Mouse (Mus musculus) hindbrain, embryonic 12.5 days (tissue): ENCODE measurements around the gene Rtn4rl2. TPM values are rescaled to one million over a fixed set of nuclear protein-coding genes. Genes with fewer than 3 reads are reported as not detected.
A peak's percentile ranks its signal among the peaks of the same experiment; 100 is the strongest.

Experiments used
- ATAC-seq: fragments of 200-750 bp; cut with Nextera tagmentation; 2 replicates; pipeline ENCODE4 v1.8.0; 2017; ENCODE audit warnings: moderate TSS enrichment; ENCODE audit not compliant: low FRiP score
- H3K27ac ChIP-seq: fragments of 300-500 bp; sonication (generic); 2 replicates; pipeline ENCODE4 v1.5.1; 2016; ENCODE audit warnings: mild to moderate bottlenecking
- H3K27me3 ChIP-seq: fragments of 300-500 bp; sonication (generic); 2 replicates; pipeline ENCODE4 v1.6.1; 2016; ENCODE audit warnings: mild to moderate bottlenecking
- H3K36me3 ChIP-seq: fragments of 300-500 bp; sonication (generic); 2 replicates; pipeline ENCODE4 v1.6.1; 2016; ENCODE audit warnings: mild to moderate bottlenecking
- H3K4me1 ChIP-seq: fragments of 300-500 bp; sonication (generic); 2 replicates; pipeline ENCODE4 v1.6.1; 2016
- H3K4me2 ChIP-seq: fragments of 300-500 bp; sonication (generic); replicated peaks from 2 replicates; pipeline ENCODE4 v1.6.1; 2016; ENCODE audit warnings: mild to moderate bottlenecking
- H3K4me3 ChIP-seq: fragments of 300-500 bp; sonication (generic); 2 replicates; pipeline ENCODE4 v1.5.1; 2016; ENCODE audit warnings: mild to moderate bottlenecking
- H3K9ac ChIP-seq: fragments of 300-500 bp; sonication (generic); 2 replicates; pipeline ENCODE4 v1.6.1; 2016; ENCODE audit warnings: mild to moderate bottlenecking, moderate library complexity
- H3K9me3 ChIP-seq: fragments of 300-500 bp; sonication (generic); replicated peaks from 2 replicates; pipeline ENCODE4 v1.6.1; 2016; ENCODE audit warnings: mild to moderate bottlenecking
- WGBS: fragments of 180-500 bp; shearing (Covaris S2); methylation state at CpG from one replicate; pipeline ENCODE4 v1.1.7; 2016; 5-methylcytosine and 5-hydroxymethylcytosine counted together
- polyA plus RNA-seq: library from polyadenylated mRNA; unstranded; fragments of >200 nt; fragmentation: Nextera tagmentation; extraction: Ambion mirVana; gene quantifications from 2 replicates; pipeline ENCODE4 v1.2.1, GENCODE M21; 2016

The Rtn4rl2 gene
- polyA plus RNA-seq, 1 experiment from 2014 or later, result 5.2 TPM

DNA sequence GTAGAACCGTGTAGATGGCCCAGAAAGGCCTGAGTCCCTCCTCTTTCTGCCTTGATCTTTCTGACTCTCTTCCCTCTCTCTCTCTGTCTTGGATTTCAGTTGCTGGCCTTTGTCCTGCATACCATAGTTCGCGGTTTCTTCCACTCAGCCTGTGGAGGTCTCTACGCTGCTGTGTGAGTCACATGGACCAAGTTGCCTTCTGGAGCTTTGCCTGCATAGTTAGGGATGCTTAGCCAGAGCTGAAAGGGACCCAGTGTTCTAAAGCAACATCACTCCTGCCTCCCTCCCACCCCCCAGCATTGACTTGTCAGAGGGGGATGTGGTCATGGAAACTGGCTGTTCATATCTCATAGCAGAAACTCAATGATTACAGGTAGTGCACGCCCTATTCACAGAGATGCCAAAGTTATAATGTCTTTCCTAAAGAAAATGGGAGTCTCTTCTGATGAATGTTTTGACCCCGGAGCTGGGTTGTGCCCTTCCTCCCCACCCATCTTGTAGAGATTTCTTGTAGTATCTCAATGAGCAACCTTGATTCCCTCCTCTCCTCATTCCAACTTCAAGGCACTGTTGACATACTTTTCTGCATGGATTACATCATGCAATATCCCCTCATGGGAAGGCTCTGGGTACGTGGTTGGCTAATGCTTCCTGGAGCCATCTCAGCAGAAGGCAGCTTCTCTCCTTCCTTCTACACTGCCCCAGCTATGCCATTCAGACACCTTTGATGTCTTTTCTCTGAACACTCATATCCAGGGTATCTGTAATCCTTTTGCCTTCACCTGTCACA is 26.3 kb downstream of the Rtn4rl2 start:
- ATAC-seq, result no peak
- Histone ChIP-seq H3K9me3 (no peaks in the 10 kb centered on the region), H3K27ac (no peak overlapping the region), H3K4me3 (no peak overlapping the region), H3K9ac (no peak overlapping the region), H3K36me3 (0 out of 2 replicates have a peak, but pooled peaks cover 10% of the 10 kb centered on the region), H3K27me3 (no peaks in the 10 kb centered on the region), H3K4me1 (no peaks in the 10 kb centered on the region), H3K4me2 (no peak overlapping the region)
- WGBS, result 92% methylated on average over 7 of the region's 7 CpGs

- Histone ChIP-seq H3K4me2 (no peak overlapping the region), H3K27ac (no peak overlapping the region), H3K9me3 (no peaks in the 10 kb centered on the region), H3K27me3 (no peaks in the 10 kb centered on the region), H3K9ac (no peak overlapping the region), H3K4me3 (no peak overlapping the region), H3K4me1 (no peaks in the 10 kb centered on the region), H3K36me3 (0 out of 2 replicates have a peak, but pooled peaks cover 10% of the 10 kb centered on the region)
- ATAC-seq, result no peak
- WGBS, result 100% methylated on average over 1 of the region's 1 CpGs
Observed at GRCm38 (mm10) chr2:84858551-84858950, 28.0 kb downstream of the Rtn4rl2 start.

DNA sequence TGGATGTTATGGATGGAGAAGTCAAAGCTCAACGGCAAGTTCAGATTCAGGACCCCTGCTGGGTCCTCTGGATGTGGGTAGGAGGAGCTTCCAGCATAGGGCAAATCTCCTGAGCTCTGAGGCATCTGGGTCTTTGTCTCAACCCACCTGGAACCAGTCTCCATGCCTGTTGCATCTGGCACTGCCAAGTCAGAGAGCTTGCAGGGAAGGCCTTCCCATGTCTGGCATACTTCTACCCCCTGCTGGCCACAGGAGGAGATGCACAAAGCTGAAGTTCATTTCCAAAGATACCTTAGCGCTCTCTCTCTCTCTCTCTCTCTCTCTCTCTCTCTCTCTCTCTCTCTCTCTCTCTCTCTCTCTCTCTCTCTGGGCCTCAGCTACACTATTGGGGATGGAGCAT is 30.8 kb downstream of the Rtn4rl2 start:
- H3K27ac ChIP-seq, result no peak overlapping the region
- H3K9ac ChIP-seq, result no peak overlapping the region
- H3K36me3 ChIP-seq, result 0 out of 2 replicates have a peak, but pooled peaks cover 10% of the 10 kb centered on the region
- peak; percentile 59; the same call in 1 of the 2 replicates for ATAC-seq
- no peak overlapping the region for H3K4me2 ChIP-seq
- no peaks in the 10 kb centered on the region for H3K27me3 ChIP-seq
- H3K9me3 ChIP-seq, result no peaks in the 10 kb centered on the region
- no peak overlapping the region for H3K4me3 ChIP-seq
- WGBS, result 51% methylated on average over 2 of the region's 2 CpGs
- H3K4me1 ChIP-seq, result peaks cover 5% of the 10 kb centered on the region

DNA sequence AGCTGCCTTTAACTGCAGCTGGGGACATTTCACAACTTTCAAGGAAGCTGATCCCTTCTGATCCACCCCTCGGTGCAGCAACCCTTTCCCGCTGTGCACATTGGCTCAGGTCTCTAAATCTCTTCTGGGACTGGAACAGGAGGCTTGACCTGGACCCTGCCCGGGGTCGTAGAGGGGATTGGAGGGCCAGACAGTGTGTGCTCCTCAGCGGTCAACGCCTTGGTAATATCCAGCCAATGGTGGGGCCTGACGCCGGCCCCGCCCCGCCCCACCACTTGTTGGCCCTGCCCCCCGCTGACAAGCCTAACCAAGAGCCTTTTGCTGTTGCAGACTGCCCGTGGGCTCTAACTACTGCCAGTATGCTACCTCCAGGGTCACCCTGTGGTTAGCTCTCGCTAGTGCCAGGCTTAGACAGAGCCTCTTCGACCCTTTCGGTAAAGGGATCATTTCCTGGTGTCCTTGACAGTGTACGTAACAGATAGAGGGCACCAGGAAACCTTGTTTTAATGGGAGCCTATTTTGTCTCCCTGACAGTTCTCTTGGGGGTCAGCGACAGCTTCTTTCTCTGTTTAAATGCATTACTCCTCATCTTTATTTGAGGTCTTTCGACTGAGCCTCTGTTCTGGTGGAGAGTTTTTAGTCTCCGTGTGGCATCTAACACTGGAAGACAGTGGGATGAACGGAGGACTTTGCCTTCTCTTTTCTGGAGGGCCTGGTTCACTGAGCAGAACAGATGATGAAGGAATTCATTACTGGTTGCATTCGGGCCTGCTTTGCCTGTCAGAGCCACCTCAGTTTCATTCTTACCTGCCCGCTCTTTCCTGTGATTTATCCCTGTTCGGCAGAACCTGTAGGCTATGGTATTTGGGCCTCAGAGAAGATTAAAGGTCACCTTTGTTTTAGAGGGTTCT is 35.1 kb downstream of the Rtn4rl2 start:
- no peak for ATAC-seq
- Histone ChIP-seq H3K4me3 (no peak overlapping the region), H3K4me1 (peaks cover 9% of the 10 kb centered on the region), H3K27me3 (no peaks in the 10 kb centered on the region), H3K36me3 (no peaks in the 10 kb centered on the region), H3K4me2 (peak overlapping the region; percentile 30), H3K9me3 (no peaks in the 10 kb centered on the region), H3K27ac (no peak overlapping the region), H3K9ac (no peak overlapping the region)
- WGBS, result 34% methylated on average over 23 of the region's 23 CpGs

DNA sequence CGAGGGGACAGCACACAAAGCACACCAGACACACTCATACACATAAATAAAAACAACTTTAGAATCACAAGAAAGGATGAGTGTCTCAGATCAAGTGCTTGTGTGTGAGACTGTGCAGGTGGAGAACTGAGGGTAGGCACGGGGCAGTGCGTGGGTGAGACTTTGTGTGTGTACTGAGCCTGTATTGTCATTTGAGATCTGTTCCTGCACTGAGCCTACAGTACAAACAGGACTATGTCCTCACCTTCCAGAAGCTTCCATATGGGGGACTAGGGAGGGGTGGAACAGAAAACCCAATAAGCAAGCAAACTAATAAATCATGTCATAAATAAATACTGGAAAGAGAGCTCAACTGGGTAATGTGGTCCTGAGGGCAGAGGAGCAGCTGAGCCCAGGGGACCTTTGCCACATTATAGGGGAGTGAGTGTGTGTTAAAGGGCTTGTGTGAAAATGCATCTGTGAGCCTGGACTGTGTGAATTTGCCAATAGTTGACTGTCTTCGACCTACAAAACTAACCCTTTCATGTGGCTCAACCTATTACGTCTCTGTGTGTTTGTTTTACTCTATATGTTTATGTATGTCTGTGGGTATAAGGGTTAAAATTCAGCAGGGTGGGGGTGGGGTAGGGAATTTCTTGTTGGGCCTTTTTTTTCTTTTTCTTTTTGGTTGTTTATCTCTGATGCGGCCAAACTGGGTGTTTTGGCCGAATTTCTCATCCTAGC is 35.9 kb downstream of the Rtn4rl2 start:
- no peaks in the 10 kb centered on the region for H3K36me3 ChIP-seq
- WGBS, result 60% methylated on average over 7 of the region's 7 CpGs
- no peaks in the 10 kb centered on the region for H3K9me3 ChIP-seq
- H3K27ac ChIP-seq, result no peak overlapping the region
- H3K4me3 ChIP-seq, result no peak overlapping the region
- H3K27me3 ChIP-seq, result no peaks in the 10 kb centered on the region
- ATAC-seq, result no peak
- H3K9ac ChIP-seq, result no peak overlapping the region
- peaks cover 9% of the 10 kb centered on the region for H3K4me1 ChIP-seq
- peak overlapping the region; percentile 30; the same call in 1 of the 2 replicates for H3K4me2 ChIP-seq

DNA sequence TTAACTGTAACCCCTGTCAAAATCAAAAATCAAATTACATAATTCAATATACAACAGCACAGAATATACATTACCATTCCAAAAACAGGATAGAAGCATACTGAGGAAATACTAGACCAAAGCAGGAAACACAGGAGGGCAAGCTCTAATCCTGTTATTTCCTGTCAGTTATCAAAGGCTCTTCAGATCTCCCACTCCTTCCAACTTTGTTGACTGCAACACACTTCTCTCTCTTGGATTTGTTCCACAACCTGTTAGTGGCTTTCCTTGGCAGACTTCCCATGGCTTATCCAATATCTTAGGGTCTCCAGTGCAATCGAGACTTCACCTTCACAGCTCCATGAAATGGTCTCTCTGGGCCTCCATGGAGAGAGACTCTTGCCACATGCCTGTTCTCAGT is 41.3 kb downstream of the Rtn4rl2 start:
- Histone ChIP-seq H3K9me3 (no peaks in the 10 kb centered on the region), H3K9ac (no peak overlapping the region), H3K4me3 (no peak overlapping the region), H3K4me2 (no peak overlapping the region), H3K4me1 (peaks cover 17% of the 10 kb centered on the region), H3K36me3 (no peaks in the 10 kb centered on the region), H3K27ac (no peak overlapping the region), H3K27me3 (peaks cover 10% of the 10 kb centered on the region; the same call in 1 of the 2 replicates)
- ATAC-seq, result no peak
- WGBS, result 97% methylated on average over 1 of the region's 1 CpGs

DNA sequence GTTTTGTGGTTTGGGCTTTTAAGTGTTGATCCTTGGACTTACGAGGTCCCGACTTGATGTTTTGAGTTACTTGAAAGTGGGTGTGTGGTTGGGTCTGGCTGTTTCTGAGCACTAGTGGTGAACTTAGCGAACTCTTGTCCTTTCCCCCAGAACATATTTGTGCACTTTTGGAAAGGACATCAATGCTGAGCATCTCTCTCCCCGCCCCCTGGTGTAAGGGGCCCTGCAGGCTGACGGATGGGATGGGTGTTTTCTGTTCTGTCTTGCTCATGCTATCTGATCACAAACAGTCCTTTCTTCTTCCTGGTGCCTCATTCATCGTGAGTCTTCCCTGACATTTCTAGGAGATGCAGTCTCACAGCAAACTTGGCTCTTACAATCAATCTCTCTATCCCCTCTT is 42.9 kb downstream of the Rtn4rl2 start:
- WGBS, result 83% methylated on average over 6 of the region's 6 CpGs
- Histone ChIP-seq H3K4me1 (peaks cover 31% of the 10 kb centered on the region), H3K4me2 (no peak overlapping the region), H3K27me3 (peaks cover 25% of the 10 kb centered on the region), H3K4me3 (no peak overlapping the region), H3K27ac (no peak overlapping the region), H3K36me3 (no peaks in the 10 kb centered on the region), H3K9me3 (no peaks in the 10 kb centered on the region), H3K9ac (no peak overlapping the region)
- ATAC-seq, result no peak

DNA sequence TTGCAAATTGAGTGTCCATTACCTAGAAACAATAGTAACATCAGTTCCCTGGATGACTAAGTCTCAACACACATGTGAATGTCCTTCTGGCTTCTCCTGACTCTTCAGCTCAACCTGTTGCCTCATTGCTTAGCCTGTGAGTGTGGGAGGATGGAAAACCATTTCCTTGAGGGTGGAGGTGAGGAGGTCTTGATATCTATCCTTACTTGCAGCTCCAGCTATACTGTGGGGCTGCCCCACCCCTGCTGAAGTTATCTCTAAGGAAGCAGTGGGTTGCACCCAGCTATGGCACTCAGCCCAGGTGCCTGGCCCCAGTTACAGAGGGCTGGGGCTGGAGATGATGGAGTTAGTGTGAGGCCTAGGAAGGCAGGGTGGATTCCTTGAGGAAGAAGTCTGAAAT is 44.6 kb downstream of the Rtn4rl2 start:
- no peak overlapping the region for H3K9ac ChIP-seq
- peaks cover 42% of the 10 kb centered on the region for H3K27me3 ChIP-seq
- H3K27ac ChIP-seq, result no peak overlapping the region
- no peak for ATAC-seq
- H3K9me3 ChIP-seq, result no peaks in the 10 kb centered on the region
- no peak overlapping the region for H3K4me3 ChIP-seq
- peak overlapping the region; percentile 99 for H3K4me2 ChIP-seq
- no peaks in the 10 kb centered on the region for H3K36me3 ChIP-seq
- peaks cover 31% of the 10 kb centered on the region for H3K4me1 ChIP-seq

DNA sequence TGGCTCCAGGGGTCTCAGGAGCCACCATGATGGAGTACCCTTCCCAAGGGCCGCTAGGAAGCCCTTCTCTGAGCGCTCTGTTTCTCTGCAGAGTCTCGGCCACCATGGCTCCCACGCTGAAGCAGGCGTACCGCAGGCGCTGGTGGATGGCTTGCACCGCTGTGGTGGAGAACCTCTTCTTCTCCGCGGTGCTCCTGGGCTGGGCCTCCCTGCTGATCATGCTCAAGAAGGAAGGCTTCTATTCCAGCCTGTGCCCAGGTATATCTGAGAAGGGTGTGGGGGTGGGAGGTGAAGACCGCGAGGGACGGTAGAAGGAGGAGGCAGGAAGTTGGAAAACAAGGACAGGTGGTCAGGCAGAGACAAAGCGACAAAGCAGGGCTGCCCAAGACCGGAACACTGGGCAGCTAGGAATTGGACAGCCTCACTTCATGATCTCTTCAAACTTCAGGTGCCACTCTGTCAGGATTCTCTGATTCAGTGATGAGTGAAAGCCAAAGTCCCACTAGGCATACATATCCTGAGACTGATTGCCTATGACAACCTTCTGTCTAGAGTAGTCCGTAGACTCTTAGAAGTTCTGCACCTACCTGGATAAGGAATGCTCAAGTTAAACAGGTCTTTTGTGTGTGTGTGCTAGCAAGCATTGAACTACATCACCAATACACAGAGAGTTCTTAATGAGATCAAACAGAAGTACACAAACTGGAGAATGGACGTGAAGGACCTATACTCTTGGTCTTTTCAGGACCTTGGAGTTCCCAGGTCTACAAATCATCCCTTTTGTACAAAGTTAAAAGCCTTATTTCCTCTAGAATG is 45.6 kb downstream of the Rtn4rl2 start:
- Histone ChIP-seq H3K9me3 (no peaks in the 10 kb centered on the region), H3K27ac (peak overlapping the region; percentile 66), H3K4me2 (peak overlapping the region; percentile 99), H3K27me3 (peaks cover 44% of the 10 kb centered on the region), H3K36me3 (no peaks in the 10 kb centered on the region), H3K4me3 (peak overlapping the region; percentile 58), H3K9ac (peak overlapping the region; percentile 68), H3K4me1 (peaks cover 31% of the 10 kb centered on the region)
- WGBS, result 8% methylated on average over 17 of the region's 17 CpGs
- ATAC-seq, result peak; percentile 39

GRCm38 (mm10) chr2:84840016-84840747 is 46.3 kb downstream of the Rtn4rl2 start:
- Histone ChIP-seq H3K4me3 (peak overlapping the region; percentile 58), H3K4me2 (peak overlapping the region; percentile 99), H3K27ac (peak overlapping the region; percentile 66), H3K9me3 (no peaks in the 10 kb centered on the region), H3K4me1 (peaks cover 31% of the 10 kb centered on the region), H3K36me3 (no peaks in the 10 kb centered on the region), H3K27me3 (peaks cover 44% of the 10 kb centered on the region), H3K9ac (peak overlapping the region; percentile 68)
- ATAC-seq, result peak; percentile 92
- WGBS, result under 1% methylated on average over 54 of the region's 54 CpGs
